Mouse (Mus musculus): ENCODE data around the gene Cobl. TPM values are rescaled to one million over a fixed set of nuclear protein-coding genes. Genes with fewer than 3 reads are reported as not detected.

Gene Cobl
- polyA plus RNA-seq, 1 experiment, result 0.01 TPM

GRCm38 (mm10) chr11:12314278-12315043 lies 150.3 kb downstream of the Cobl start:
- no peak for TF ChIP-seq TAL1 (IDR thresholded peaks at IDR 0.05; ENCODE audit: low read length)
- no peak for TF ChIP-seq GATA1 (IDR thresholded peaks at IDR 0.05; ENCODE audit: low read length)
- H3K4me3 ChIP-seq (replicated peaks), result no peak overlapping the region
- H3K9me3 ChIP-seq (ENCODE audit: control insufficient read depth, low read length), result no peaks in the 10 kb centered on the region
- H3K36me3 ChIP-seq (ENCODE audit: control insufficient read depth), result no peaks in the 10 kb centered on the region
- no peaks in the 10 kb centered on the region for H3K27me3 ChIP-seq (ENCODE audit: control insufficient read depth)
- H3K4me1 ChIP-seq (ENCODE audit: control insufficient read depth), result no peaks in the 10 kb centered on the region

- H3K4me1 ChIP-seq (ENCODE audit: control insufficient read depth), result no peaks in the 10 kb centered on the region
- H3K36me3 ChIP-seq (ENCODE audit: control insufficient read depth), result no peaks in the 10 kb centered on the region
- TF ChIP-seq GATA1 (IDR thresholded peaks at IDR 0.05; ENCODE audit: low read length) (no peak), TAL1 (IDR thresholded peaks at IDR 0.05; ENCODE audit: low read length) (no peak)
- no peaks in the 10 kb centered on the region for H3K27me3 ChIP-seq (ENCODE audit: control insufficient read depth)
- no peak overlapping the region for H3K4me3 ChIP-seq (replicated peaks)
- no peaks in the 10 kb centered on the region for H3K9me3 ChIP-seq (ENCODE audit: control insufficient read depth, low read length)
Observed at GRCm38 (mm10) chr11:12311419-12311818, 153.3 kb downstream of the Cobl start.

GRCm38 (mm10) chr11:12309423-12310023 lies 155.2 kb downstream of the Cobl start:
- Histone ChIP-seq H3K27me3 (ENCODE audit: control insufficient read depth) (no peaks in the 10 kb centered on the region), H3K4me1 (ENCODE audit: control insufficient read depth) (no peaks in the 10 kb centered on the region), H3K36me3 (ENCODE audit: control insufficient read depth) (no peaks in the 10 kb centered on the region), H3K9me3 (ENCODE audit: control insufficient read depth, low read length) (no peaks in the 10 kb centered on the region), H3K4me3 (replicated peaks) (no peak overlapping the region)
- TF ChIP-seq GATA1 (IDR thresholded peaks at IDR 0.05; ENCODE audit: low read length) (no peak), TAL1 (IDR thresholded peaks at IDR 0.05; ENCODE audit: low read length) (no peak)

- Histone ChIP-seq H3K4me1 (ENCODE audit: control insufficient read depth) (no peaks in the 10 kb centered on the region), H3K36me3 (ENCODE audit: control insufficient read depth) (no peaks in the 10 kb centered on the region), H3K9me3 (ENCODE audit: control insufficient read depth, low read length) (no peaks in the 10 kb centered on the region), H3K4me3 (replicated peaks) (no peak overlapping the region), H3K27me3 (ENCODE audit: control insufficient read depth) (no peaks in the 10 kb centered on the region)
- no peak for TF ChIP-seq TAL1 (IDR thresholded peaks at IDR 0.05; ENCODE audit: low read length)
- TF ChIP-seq GATA1 (IDR thresholded peaks at IDR 0.05; ENCODE audit: low read length), result no peak
Observed at GRCm38 (mm10) chr11:12304879-12305278, 159.9 kb downstream of the Cobl start.

- Histone ChIP-seq H3K4me3 (replicated peaks) (no peak overlapping the region), H3K4me1 (ENCODE audit: control insufficient read depth) (no peaks in the 10 kb centered on the region), H3K9me3 (ENCODE audit: control insufficient read depth, low read length) (no peaks in the 10 kb centered on the region), H3K36me3 (ENCODE audit: control insufficient read depth) (no peaks in the 10 kb centered on the region), H3K27me3 (ENCODE audit: control insufficient read depth) (no peaks in the 10 kb centered on the region)
- TF ChIP-seq GATA1 (IDR thresholded peaks at IDR 0.05; ENCODE audit: low read length) (no peak), TAL1 (IDR thresholded peaks at IDR 0.05; ENCODE audit: low read length) (no peak)
Observed at GRCm38 (mm10) chr11:12299701-12300446, 164.9 kb downstream of the Cobl start.

GRCm38 (mm10) chr11:12291654-12291935 lies 173.2 kb downstream of the Cobl start:
- H3K4me1 ChIP-seq (ENCODE audit: control insufficient read depth), result no peaks in the 10 kb centered on the region
- H3K27me3 ChIP-seq (ENCODE audit: control insufficient read depth), result no peaks in the 10 kb centered on the region
- no peaks in the 10 kb centered on the region for H3K9me3 ChIP-seq (ENCODE audit: control insufficient read depth, low read length)
- TF ChIP-seq GATA1 (IDR thresholded peaks at IDR 0.05; ENCODE audit: low read length) (no peak), TAL1 (IDR thresholded peaks at IDR 0.05; ENCODE audit: low read length) (no peak)
- H3K4me3 ChIP-seq (replicated peaks), result no peak overlapping the region
- H3K36me3 ChIP-seq (ENCODE audit: control insufficient read depth), result no peaks in the 10 kb centered on the region

- Histone ChIP-seq H3K27me3 (ENCODE audit: control insufficient read depth) (no peaks in the 10 kb centered on the region), H3K9me3 (ENCODE audit: control insufficient read depth, low read length) (no peaks in the 10 kb centered on the region), H3K4me1 (ENCODE audit: control insufficient read depth) (no peaks in the 10 kb centered on the region), H3K4me3 (replicated peaks) (no peak overlapping the region), H3K36me3 (ENCODE audit: control insufficient read depth) (no peaks in the 10 kb centered on the region)
- TF ChIP-seq TAL1 (IDR thresholded peaks at IDR 0.05; ENCODE audit: low read length), result no peak
- no peak for TF ChIP-seq GATA1 (IDR thresholded peaks at IDR 0.05; ENCODE audit: low read length)
Observed at GRCm38 (mm10) chr11:12290911-12291653, 173.7 kb downstream of the Cobl start.

GRCm38 (mm10) chr11:12285319-12286021 lies 179.3 kb downstream of the Cobl start:
- Histone ChIP-seq H3K4me1 (ENCODE audit: control insufficient read depth) (no peaks in the 10 kb centered on the region), H3K4me3 (replicated peaks) (no peak overlapping the region), H3K9me3 (ENCODE audit: control insufficient read depth, low read length) (no peaks in the 10 kb centered on the region), H3K36me3 (ENCODE audit: control insufficient read depth) (no peaks in the 10 kb centered on the region), H3K27me3 (ENCODE audit: control insufficient read depth) (no peaks in the 10 kb centered on the region)
- TF ChIP-seq GATA1 (IDR thresholded peaks at IDR 0.05; ENCODE audit: low read length) (no peak), TAL1 (IDR thresholded peaks at IDR 0.05; ENCODE audit: low read length) (no peak)
